Mouse (Mus musculus) regulatory T cell (primary cell): ENCODE measurements around the gene Eipr1.
"Not testable (repeated sequence)": the region's sequence is repeated elsewhere in the genome, so short reads cannot be mapped to it uniquely, and the experiment has no call there.

Experiments used
- in situ Hi-C: fragments of 300-600 bp; cut with MboI, MseI; formaldehyde crosslinking; loops from one replicate; pipeline ENCODE4 v1.15.1; 2025; ENCODE audit warnings: high pct_unique_total_duplicates

The Eipr1 gene

DNA sequence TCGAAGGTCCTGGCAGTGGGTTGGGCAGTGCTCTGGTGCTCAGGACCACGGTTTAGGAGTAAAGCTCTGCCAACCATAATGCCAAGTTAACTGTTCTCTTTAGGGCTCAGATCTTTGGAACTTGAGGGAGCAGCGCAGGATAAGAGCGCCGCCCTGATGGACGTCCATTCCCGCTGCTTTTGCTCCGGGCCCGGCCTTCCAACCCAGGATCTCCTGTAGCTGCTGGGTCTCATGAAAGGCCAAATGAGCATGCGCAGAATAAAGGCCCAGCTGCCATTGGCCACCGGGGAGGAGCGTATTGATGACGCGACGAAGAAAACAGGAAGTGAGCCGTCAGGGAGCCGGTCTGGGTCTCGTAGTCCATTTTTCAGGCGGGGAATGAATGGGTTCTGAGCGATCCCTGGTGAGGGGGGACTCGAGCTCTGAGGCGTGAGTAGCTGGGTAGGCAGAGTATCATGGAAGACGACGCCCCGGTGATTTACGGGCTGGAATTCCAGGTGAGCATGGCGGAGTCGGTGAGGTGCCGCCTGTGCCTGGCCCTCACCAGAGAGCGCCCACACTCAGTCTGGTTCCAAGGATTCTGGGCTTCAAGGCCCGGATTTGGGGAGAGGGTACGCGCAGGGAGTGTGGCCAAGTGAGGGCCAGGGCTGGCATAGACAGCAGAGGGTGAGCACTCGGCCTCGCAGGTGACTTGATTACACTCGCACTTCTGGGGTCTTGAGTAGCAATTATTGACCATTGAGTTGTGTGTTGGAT lies at the start of gene Eipr1:
TSS of gene Eipr1 (plus strand) at position 296 of the 756 bp plus-strand sequence.
- in situ Hi-C loops, result loop anchor here (5.0 kb wide), 1 partner anchor 81 kb away; no protein-coding TSS in a partner anchor

DNA sequence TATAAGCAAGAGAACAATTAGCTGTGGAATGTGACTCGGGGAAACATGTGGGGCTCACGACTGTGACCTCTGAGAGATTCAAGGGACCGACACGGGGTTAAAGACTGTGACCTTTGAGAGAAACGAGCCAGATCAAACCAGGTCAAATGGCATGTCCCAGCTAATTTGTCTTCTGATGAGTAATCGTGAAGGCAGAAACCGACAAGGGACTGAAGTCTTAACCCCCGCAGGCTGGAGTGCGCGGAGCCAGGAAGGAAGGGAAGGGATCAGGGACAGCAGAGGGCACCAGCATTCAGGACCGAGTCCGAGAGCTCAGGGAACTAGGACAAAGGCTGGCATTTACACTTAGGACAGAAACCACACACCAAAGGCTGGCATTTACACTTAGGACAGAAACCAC lies 47.2 kb upstream of the Eipr1 start:
- in situ Hi-C loops, result loop anchor here (5.0 kb wide), 1 partner anchor 128 kb away; no protein-coding TSS in a partner anchor

DNA sequence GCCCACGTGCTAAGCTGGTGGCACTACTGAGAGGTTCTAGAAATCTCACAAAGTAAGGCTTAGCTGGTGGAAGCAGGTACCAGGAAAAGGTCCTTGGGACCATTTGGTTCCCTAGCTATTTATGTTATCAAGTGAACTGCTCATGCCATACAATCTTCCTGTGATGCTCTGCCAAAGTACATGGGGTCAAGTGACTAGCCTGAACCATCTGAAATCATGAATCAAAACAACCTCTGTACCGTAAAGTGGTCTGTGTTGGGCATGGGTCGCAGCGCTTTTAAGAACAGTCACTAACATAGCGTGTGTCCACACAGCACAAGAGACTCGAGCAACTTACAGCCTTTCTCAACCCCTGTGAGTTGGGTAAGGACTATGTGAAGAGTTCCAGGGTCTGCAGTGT lies 46.4 kb upstream of the Eipr1 start:
- in situ Hi-C loops, result no loop called here

DNA sequence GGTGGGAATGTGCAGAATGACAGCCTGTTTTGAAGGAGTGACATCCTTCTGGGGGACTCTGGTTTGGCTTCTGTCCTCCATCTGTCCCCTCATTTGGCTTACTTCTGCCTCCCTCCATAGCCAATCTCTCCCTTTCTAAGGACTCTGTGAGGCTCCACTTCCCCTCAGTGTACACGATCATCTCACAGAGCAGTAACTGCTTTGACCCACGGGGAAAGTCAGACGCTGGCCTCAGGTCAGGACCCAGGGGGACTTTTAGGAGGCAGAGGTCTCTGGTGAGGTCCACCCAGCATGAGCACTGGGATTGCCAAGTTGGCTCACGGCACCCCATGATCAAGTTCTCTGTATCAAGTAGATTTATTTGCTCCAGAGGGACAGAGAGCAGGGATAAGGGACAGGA lies 43.4 kb upstream of the Eipr1 start:
- in situ Hi-C loops, result no loop called here

DNA sequence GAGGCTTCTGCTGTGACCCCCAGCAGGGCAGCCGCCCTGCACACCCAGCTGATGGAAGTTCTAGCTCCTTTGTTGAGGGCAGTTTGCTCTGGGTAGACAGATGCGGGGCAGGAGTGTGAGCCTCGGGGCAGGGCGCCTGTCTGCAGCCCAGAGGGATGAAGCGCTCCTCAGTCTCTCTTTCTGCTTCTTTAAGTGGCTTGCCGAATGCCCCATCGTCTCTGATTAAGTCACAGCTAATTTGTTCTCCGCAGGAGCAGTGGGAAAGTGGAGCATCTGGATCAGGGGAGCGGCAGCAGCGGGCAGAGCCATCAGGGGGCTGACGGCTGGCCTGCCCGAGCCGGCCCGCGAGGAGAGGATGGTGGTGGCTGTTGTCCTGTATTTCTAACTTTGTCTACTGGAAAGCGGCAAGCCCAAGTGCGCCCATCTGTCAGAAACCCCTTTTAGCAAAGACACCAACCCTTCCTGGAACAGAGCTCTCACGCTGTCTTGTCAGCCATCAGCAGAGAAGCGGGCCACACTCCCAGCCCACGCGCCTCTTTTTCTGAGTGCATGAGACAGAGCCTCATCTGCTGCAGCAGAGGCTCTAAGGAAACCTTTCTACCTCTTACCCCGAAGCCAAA lies 40.9 kb upstream of the Eipr1 start:
- in situ Hi-C loops, result no loop called here

DNA sequence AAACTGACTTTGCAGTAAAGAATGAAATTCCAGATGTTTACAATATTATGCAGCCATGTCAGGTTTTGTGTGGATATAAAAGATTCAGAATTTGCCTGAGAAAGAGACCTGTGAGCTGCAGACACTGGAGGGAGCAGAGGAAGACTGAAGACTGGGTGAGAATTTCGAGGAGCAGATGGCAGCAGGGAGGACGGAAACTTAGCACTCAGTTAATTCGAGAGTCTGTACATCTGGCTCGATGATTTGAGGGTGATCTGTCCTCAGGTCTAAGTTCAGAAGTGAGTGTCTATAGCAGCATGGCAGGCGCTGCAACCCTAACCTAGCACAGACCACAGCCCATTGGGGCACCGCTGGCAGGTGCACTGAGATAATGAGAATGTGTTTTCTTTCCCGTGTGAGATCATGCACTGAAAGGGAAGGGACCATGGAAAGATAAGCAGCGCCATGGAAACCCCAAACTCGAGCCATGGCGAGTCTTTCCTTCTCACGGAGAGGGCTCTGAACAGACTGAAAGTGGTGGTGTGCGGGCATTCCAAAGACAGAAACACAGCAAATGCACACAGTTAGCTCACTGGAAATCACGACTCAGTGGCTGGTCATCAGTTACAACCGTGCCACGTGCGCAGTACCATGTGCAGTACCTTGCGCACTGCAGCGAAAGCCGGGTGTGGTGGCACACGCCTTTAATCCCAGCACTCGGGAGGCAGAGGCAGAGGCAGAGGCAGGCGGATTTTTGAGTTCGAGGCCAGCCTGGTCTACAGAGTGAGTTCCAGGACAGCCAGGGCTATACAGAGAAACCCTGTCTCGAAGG lies 36.6 kb upstream of the Eipr1 start:
- in situ Hi-C loops, result no loop called here

DNA sequence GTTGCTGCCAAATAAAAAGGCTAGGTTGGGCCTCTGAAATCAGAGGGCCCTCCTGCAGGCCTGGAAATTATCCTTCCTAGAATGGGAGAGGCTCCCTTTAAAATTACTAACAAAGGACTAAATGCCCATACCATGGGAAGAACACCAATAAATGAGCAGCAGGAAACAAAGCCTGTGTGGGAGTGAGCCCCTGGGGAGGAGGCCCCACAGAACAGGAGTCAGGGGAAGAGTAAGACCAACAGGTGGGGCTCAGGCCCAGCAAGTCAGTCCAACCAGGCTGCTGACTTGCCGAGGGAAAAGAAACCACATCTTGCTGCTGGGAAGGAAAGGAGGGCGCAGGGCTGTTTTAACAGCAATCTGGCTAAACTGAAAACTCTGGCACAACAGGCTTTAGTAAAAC lies 34.5 kb upstream of the Eipr1 start:
- in situ Hi-C loops, result no loop called here

DNA sequence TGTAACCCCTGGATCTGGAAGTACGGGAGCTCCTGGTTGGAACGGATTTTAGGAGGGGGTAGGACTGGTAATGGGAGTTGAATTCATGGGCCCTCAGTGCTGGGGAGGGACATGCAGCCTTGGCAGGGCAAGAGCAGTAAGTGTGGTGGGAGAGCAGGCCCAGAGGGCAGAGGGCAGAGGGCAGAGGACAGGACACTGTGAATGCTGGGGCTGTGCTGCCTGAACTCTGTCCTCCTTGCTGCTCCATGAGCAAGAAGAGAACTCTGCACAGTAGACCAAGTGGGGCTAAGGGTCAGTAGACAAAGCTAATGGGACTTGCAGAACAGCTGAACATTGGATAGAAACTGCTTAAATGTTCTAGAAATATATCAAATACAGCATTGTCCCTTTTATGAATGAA lies 33.5 kb upstream of the Eipr1 start:
- in situ Hi-C loops, result no loop called here

DNA sequence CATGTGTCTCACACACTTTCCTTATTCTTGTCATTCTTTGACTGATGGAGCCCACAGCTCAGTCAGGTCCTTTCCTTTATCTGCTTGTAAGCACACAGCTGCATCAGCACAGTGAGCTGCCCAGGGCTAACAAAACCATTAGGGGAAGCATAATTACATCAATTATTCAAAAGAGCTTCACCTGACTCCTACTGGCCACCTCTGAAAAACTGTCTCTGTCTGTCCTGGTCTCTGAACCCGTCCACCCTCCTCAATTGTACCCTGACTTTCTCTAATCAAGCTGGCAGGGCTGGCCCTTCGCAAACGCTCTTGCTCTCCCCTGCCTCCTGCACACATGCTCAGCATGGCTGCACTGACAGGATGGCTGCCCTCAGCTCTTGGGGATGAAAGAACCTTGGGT lies 27.2 kb upstream of the Eipr1 start:
- in situ Hi-C loops, result no loop called here

DNA sequence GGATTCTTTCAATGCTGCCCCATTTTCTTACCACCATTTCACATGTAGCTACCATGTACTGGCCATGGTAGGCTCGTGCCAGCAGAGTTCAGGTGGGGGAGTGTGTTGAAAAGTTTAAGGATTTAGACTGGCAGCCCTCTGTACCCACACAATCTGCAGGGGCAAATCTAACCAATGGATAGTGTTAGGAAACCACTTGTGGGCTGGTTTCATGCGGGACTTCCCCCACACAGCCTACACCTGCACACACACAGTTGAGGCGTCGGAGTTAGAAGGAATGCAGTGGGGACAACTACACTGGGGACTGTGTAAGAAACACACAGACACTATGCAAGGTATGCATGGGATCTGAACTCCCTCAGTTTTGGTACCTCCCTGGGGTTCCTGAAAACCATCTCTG lies 25.4 kb upstream of the Eipr1 start:
- in situ Hi-C loops, result no loop called here

DNA sequence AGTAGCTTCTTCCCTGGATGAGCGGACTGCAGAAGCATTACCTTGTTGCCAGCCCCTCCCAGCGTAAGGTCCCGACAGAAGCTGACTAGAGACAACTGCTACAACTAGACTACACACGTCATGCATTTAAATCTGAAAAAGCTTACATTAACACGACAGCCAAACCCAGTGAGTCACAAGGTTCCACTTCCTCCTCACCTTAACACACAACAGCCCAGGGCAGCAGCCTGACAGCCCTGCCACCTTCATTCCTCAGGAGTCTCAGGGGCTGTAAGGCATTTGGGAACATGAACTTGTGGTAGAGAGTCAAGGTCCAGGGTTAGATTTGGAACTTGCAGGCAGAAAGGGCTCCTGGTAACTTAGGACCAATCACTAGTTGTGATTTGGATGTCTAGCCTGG lies 24.5 kb upstream of the Eipr1 start:
- in situ Hi-C loops, result no loop called here

DNA sequence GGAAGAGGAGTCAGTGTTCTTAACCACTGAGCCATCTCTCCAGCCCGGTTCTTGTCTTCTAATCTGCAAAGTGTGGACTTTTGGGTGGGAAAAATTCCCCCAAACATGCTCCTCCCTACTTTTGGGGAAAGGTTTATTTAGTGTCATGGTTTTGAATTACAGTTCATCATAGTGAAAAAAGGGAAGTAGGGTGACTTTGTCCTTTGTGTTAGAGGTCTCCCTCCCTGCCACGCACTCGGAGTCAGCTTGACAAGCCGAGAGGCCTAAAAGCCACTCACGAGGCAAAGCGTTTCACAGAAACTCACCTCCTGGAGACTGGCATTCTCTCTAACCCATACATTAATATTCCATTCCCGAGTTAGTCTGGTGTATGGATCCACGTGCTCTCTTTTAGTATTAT lies 19.0 kb upstream of the Eipr1 start:
- in situ Hi-C loops, result no loop called here

DNA sequence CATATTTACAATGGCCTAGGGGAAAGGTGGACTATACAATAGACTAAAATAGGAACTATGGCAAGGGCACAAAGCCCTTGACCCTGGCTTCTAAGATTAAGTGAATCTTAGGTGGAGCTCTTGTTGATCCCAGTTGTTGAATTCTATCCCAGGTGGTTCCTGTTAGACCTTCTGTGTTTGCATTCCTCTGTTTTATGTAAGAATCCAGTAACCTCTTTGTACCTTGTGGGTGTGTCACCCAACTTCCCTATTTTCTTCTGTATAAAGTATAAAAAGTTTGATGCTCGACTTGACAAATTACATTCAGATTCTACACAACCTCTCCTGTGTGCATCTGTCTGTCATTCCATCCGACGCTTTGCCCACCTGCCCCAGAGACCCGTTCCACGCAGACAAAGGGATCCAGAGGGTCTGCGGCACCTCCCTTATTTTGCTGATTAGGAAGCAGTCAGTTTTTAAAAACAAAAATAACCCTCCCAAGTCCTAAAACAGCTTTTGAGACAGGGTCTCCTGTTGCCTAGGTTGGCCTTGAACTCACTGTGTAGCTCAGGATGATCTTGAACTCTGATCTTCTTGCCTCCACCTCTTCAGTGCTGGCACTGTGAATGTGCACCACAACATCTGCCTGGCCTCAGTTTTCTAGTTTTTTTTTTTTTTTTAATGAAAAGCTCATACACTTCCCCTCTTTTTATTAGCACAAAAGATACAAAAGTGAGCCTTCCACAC lies 17.9 kb upstream of the Eipr1 start:
- in situ Hi-C loops, result not testable (repeated sequence)

DNA sequence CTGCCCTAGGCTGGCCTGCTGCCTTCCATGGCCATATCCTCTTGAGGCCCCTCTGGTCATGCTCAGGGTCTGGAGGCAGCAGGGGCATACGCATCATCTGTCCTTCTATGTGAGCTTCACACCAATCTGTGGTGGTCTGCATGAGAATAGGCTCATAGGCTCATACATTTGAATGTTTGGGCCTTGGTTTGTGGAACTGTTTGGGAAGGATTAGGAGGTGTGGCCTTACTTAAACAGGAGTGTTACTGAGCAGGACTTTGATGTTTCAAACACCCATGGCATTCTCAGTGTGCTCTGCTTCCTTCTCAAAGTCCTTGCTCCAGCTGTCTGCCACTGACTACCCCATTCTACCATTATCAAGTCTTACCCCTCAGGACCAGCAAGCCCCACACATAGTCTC lies 17.3 kb upstream of the Eipr1 start:
- in situ Hi-C loops, result no loop called here

DNA sequence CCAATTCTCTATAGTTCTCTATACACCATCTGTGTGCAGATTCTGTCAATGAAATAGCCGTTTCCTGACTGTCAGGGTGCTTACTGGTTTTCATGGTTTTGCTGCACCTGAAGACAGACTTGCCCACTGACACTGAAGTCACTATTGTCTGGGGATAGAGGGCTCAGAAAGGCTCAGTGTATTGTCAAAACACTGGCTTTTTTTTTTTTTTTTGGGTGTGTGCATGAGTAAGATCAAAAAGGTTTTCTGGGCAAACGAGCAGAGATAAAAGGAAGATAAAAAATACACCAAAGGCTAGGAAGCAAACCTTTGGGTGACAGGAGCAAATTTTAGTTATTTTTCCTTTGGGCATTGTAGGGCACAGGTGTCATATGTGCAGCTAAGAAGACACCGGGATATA lies 16.3 kb upstream of the Eipr1 start:
- in situ Hi-C loops, result loop anchor here (5.0 kb wide), 1 partner anchor 38 kb away; no protein-coding TSS in a partner anchor

DNA sequence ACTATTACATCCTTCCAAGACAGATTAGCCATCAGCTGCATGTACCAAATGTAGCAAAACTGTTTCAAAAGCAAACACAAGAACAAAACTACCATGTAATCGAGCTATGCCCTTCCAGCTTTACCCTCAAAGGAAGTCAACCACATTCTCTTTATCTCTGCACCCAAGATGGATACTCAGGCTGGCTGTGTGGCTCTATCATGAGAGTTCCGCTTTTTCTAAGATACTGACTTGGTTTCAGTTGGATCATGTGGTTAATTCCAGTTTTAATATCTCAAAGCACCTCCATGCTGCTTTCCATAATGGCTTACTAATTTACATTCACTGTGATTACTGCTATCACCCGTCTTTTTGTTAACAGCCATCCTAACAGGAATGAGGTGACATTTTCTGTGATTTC lies 8.3 kb upstream of the Eipr1 start:
- in situ Hi-C loops, result no loop called here

DNA sequence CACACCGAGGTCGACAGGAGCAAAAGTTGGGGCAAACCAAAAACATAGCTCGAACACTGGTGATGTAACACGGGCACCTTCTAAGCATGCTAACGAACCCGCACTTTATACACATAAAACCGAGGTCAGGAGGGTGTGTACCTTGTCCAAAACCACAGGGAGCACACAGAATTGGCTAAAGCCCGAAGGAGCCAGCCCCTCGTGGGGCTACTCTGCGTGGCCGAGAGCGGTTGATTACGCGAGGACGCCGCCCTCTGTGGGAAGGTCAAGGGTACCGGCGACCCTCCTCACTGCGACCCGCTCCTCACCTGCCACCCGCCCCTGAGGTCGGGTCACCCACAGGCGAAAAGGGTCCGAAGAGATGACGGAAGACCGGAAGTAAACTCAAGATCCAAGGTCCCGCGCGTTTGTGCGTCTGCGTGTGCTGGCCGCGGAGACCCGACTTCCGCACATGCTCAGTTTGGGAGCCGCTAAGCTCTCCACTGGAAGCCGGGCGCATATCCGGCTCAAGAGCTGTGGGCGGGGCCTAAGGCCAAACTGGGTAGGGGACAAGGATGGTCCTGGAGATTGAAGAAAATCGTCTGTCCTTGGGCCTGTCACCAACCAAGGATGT lies 1.5 kb upstream of the Eipr1 start, which contains the start of gene Trappc12:
TSS of gene Trappc12 (minus strand) at position 452 of the 613 bp plus-strand sequence.
- in situ Hi-C loops, result loop anchor here (5.0 kb wide), 1 partner anchor 82 kb away; no protein-coding TSS in a partner anchor

DNA sequence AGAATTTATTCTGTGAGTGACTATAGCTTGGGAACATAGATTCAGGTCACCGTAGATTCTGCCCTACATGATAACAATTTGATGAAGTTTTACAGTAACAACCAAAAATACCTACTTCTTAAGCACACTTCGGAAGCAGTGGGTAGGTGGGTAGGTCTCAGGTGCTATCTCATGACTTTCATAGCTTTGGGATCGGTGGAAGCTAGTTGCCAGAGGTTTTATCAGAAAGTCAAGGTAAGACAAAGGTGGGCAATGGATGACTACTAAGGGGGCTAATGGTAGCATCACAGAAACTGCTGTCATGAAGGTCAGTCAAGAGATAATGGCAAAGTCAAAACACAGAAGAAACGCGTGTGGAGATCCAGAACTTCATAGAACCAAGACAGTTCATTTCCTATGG lies 727 bp upstream of the Eipr1 start:
- in situ Hi-C loops, result loop anchor here (5.0 kb wide), 1 partner anchor 81 kb away; no protein-coding TSS in a partner anchor

DNA sequence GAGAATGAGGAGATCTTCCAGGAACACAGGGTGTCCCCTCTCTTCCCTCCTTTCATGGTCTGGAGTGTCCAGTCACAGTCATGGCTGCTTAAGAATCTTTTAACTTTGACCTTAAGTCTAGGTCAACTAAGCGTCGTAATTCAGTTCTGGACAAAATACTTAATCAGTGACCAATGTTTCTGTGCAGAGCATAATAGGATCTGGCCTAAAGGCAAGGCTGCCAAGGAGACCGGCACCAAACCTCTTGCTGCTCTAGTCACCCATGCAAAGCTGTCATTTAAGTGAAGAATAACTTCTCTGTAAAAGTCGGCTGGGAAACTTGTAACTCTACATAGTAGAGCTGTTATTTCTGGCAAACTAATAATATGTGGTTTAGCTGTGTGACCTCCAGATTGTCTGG lies 4.4 kb downstream of the Eipr1 start:
- in situ Hi-C loops, result no loop called here

DNA sequence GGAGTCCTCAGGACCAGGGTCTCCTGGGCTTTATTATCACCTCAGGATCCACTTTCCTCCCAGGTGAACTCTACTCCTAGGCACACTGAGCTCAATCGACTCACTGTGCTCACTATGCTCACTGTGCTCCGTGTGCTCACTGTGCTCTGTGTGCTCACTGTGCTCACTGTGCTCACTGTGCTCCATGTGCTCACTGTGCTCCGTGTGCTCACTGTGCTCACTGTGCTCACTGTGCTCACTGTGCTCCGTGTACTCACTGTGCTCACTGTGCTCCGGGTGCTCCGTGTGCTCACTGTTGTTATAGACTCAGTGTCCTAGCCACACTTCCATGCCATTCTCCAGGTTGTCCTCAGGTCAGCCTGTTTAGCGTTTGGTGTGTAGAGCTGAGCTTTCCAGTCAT lies 18.4 kb downstream of the Eipr1 start:
- in situ Hi-C loops, result no loop called here

DNA sequence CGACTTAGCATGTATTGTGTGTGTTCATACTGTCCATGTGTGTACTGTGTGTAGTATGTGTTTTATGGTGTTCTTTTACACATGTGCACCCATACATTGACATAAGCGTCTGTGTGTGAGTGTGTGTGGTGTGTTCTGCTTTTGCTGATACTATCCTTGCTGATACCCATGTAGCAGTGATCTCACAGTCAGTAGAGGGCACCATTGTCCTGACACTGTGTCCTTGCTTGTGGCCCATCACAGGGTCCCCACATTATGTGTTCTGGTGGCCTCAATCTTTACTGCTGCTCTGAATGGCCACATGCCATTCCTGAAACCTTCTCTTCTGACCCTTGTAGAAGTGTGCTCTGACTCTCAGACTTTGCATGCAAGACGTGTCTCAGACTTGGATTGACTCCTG lies 22.2 kb downstream of the Eipr1 start:
- in situ Hi-C loops, result no loop called here
